Mouse (Mus musculus) midbrain, postnatal 0 days (tissue): ENCODE results near the gene Ide. TPM values are rescaled to one million over a fixed set of nuclear protein-coding genes. Genes with fewer than 3 reads are reported as not detected.
A peak's percentile ranks its signal among the peaks of the same experiment; 100 is the strongest.

Experiments used
- ATAC-seq: fragments of 200-750 bp; cut with Nextera tagmentation; 2 replicates; pipeline ENCODE4 v1.8.0; 2017; ENCODE audit warnings: moderate number of reproducible peaks, mild to moderate bottlenecking, moderate TSS enrichment, moderate library complexity; ENCODE audit not compliant: low FRiP score
- DNase-seq: peaks from one replicate; pipeline ENCODE4 v3.0.0-alpha.2; 2015; ENCODE audit warnings: low spot score
- H3K27ac ChIP-seq: fragments of 300-500 bp; sonication (generic); 2 replicates; pipeline ENCODE4 v1.5.1; 2014; ENCODE audit warnings: low read depth, mild to moderate bottlenecking, low read length, mixed read lengths
- H3K27me3 ChIP-seq: fragments of 300-500 bp; sonication (generic); 2 replicates; pipeline ENCODE4 v1.6.1; 2014; ENCODE audit warnings: low read length, control low read depth, mixed read lengths; ENCODE audit not compliant: insufficient read depth
- H3K36me3 ChIP-seq: fragments of 300-500 bp; sonication (generic); 2 replicates; pipeline ENCODE4 v1.6.1; 2014; ENCODE audit warnings: low read length, control low read depth, mixed read lengths; ENCODE audit not compliant: insufficient read depth
- H3K4me1 ChIP-seq: fragments of 300-500 bp; sonication (generic); 2 replicates; pipeline ENCODE4 v1.6.1; 2014; ENCODE audit warnings: mild to moderate bottlenecking, control low read depth, antibody characterized with exemption, low read length, mixed read lengths; ENCODE audit not compliant: insufficient read depth
- H3K4me2 ChIP-seq: fragments of 300-500 bp; sonication (generic); 2 replicates; pipeline ENCODE4 v1.6.1; 2014; ENCODE audit warnings: low read depth, mild to moderate bottlenecking, low read length, mixed read lengths; ENCODE audit not compliant: poor library complexity, severe bottlenecking
- H3K4me3 ChIP-seq: fragments of 300-500 bp; sonication (generic); 2 replicates; pipeline ENCODE4 v1.5.1; 2014; ENCODE audit warnings: low read depth, mild to moderate bottlenecking, low read length, moderate library complexity
- H3K9ac ChIP-seq: fragments of 300-500 bp; sonication (generic); replicated peaks from 2 replicates; pipeline ENCODE4 v1.6.1; 2014; ENCODE audit warnings: mild to moderate bottlenecking, low read length, moderate library complexity, mixed read lengths; ENCODE audit not compliant: poor library complexity, severe bottlenecking
- H3K9me3 ChIP-seq: fragments of 300-500 bp; sonication (generic); 2 replicates; pipeline ENCODE4 v1.6.1; 2016; ENCODE audit warnings: low read length, control low read depth
- CTCF ChIP-seq: IDR thresholded peaks from 2 replicates; pipeline ENCODE4 v1.5.1; 2016; ENCODE audit warnings: antibody characterized with exemption, mild to moderate bottlenecking
- WGBS: fragments of 180-500 bp; shearing (Covaris S2); extraction: QIAGEN DNeasy Blood & Tissue Kit; methylation state at CpG from one replicate; pipeline ENCODE4 v1.1.7; 2014; 5-methylcytosine and 5-hydroxymethylcytosine counted together
- polyA plus RNA-seq: library from polyadenylated mRNA; unstranded; fragments of >200 nt; fragmentation: Nextera tagmentation; extraction: Ambion mirVana; gene quantifications from 2 replicates; pipeline ENCODE4 v1.2.1, GENCODE M21; 2015
- total RNA-seq: library from RNA; depleted of rRNA; stranded (reverse); fragments of >200 nt; gene quantifications from 2 replicates; pipeline ENCODE4 v1.2.3, GENCODE M21; 2014

Gene Ide
- total and polyA plus RNA-seq, 2 experiments from 2014 or later = 32.5 to 36.2 TPM

DNA sequence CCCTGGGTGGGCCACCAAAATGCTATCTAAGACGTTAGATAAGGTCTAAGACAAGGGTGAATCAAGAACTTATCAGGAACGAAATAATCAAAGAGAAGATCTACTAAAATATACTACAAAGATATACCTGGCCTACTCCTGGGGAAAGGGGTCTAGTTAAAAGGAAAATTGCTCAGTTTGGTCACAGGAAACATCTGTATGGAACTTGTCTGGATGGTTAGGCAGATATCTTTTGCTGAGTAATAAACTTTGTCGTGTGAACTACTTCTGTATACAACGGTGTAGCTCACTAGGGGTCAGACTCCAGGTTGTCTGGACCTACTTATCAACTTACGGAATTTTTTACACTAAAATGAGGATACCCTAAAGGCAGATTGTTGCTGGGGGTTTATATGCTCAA, 22.4 kb upstream of the Ide start:
- DNase-seq = no peak
- Histone ChIP-seq H3K9me3 (no peaks in the 10 kb centered on the region), H3K27ac (no peak overlapping the region), H3K4me3 (no peak overlapping the region), H3K9ac (no peak overlapping the region), H3K36me3 (no peaks in the 10 kb centered on the region), H3K4me1 (no peaks in the 10 kb centered on the region), H3K4me2 (no peak overlapping the region), H3K27me3 (no peaks in the 10 kb centered on the region)
- 79% methylated on average over 5 of the region's 5 CpGs for WGBS
- ATAC-seq = no peak
- TF ChIP-seq CTCF = no peak

DNA sequence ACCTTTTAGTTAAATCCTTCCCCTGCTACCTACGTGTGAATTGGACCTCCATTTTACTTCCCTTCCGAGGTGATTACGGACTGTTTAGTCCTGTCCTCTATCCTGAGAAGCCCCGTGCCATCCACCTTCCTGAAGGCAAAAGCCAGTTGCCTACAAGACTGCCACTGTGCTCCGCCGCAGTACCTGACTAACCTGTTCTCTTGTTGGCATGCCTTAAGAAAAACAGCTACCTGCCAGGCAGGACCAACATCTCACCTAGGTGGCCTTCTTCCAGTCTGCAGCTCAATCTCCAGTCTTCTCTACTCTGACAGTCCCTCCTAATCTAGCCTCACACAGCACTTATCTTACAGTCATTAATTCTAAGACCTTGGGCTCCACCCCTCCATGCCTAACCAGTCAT, 15.7 kb upstream of the Ide start:
- Histone ChIP-seq H3K4me2 (no peak overlapping the region), H3K36me3 (no peaks in the 10 kb centered on the region), H3K27me3 (no peaks in the 10 kb centered on the region), H3K4me3 (no peak overlapping the region), H3K4me1 (no peaks in the 10 kb centered on the region), H3K9me3 (0 out of 2 replicates have a peak, but pooled peaks cover 6% of the 10 kb centered on the region), H3K27ac (no peak overlapping the region), H3K9ac (no peak overlapping the region)
- no peak for TF ChIP-seq CTCF
- DNase-seq = no peak
- WGBS = 95% methylated on average over 6 of the region's 6 CpGs
- ATAC-seq = no peak

- TF ChIP-seq CTCF = no peak
- H3K4me1 ChIP-seq = no peaks in the 10 kb centered on the region
- no peaks in the 10 kb centered on the region for H3K27me3 ChIP-seq
- H3K9ac ChIP-seq = no peak overlapping the region
- no peak for DNase-seq
- no peak overlapping the region for H3K4me2 ChIP-seq
- no peak overlapping the region for H3K27ac ChIP-seq
- H3K9me3 ChIP-seq = 0 out of 2 replicates have a peak, but pooled peaks cover 6% of the 10 kb centered on the region
- ATAC-seq = no peak
- H3K36me3 ChIP-seq = no peaks in the 10 kb centered on the region
- WGBS = 95% methylated on average over 3 of the region's 3 CpGs
- no peak overlapping the region for H3K4me3 ChIP-seq
Observed at GRCm38 (mm10) chr19:37352756-37353155, 15.1 kb upstream of the Ide start.

- 0 out of 2 replicates have a peak, but pooled peaks cover 6% of the 10 kb centered on the region for H3K9me3 ChIP-seq
- H3K4me3 ChIP-seq = no peak overlapping the region
- TF ChIP-seq CTCF = no peak
- H3K27me3 ChIP-seq = no peaks in the 10 kb centered on the region
- H3K4me1 ChIP-seq = no peaks in the 10 kb centered on the region
- H3K9ac ChIP-seq = no peak overlapping the region
- H3K36me3 ChIP-seq = no peaks in the 10 kb centered on the region
- H3K4me2 ChIP-seq = no peak overlapping the region
- DNase-seq (no peak), ATAC-seq (no peak)
- no peak overlapping the region for H3K27ac ChIP-seq
Observed at GRCm38 (mm10) chr19:37348952-37349351, 11.3 kb upstream of the Ide start.

GRCm38 (mm10) chr19:37348331-37348730, 10.7 kb upstream of the Ide start:
- Histone ChIP-seq H3K4me2 (no peak overlapping the region), H3K4me1 (no peaks in the 10 kb centered on the region), H3K36me3 (no peaks in the 10 kb centered on the region), H3K27me3 (no peaks in the 10 kb centered on the region), H3K27ac (no peak overlapping the region), H3K9me3 (0 out of 2 replicates have a peak, but pooled peaks cover 6% of the 10 kb centered on the region), H3K4me3 (no peak overlapping the region), H3K9ac (no peak overlapping the region)
- TF ChIP-seq CTCF = no peak
- 78% methylated on average over 10 of the region's 10 CpGs for WGBS
- peak; percentile 10 for DNase-seq
- no peak for ATAC-seq

DNA sequence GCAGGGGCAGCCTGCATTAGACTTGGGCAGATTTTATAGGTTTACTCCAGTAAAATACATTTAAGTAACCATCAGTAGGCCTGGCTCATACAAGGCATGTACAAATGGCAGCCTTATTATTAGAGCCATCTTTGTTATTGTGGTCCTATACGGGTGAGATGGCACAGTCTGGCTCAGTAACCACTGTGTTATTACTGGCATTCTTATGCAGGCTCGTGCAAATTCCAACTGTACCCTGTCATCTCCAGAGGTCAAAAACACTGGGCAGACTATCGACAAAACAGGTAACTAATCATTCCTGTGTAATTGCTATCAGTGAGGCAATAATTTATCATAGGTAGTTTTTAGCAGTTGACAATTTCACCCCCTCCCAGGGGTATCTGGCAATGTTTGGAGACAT, 8.6 kb upstream of the Ide start:
- Histone ChIP-seq H3K9me3 (no peaks in the 10 kb centered on the region), H3K4me1 (no peaks in the 10 kb centered on the region), H3K27me3 (no peaks in the 10 kb centered on the region), H3K4me2 (no peak overlapping the region), H3K4me3 (no peak overlapping the region), H3K9ac (no peak overlapping the region), H3K36me3 (no peaks in the 10 kb centered on the region), H3K27ac (no peak overlapping the region)
- no peak for TF ChIP-seq CTCF
- DNase-seq (no peak), ATAC-seq (no peak)
- WGBS = 75% methylated on average over 3 of the region's 3 CpGs
